Mouse (Mus musculus): ENCODE results near the gene Cenpj. TPM values are rescaled to one million over a fixed set of nuclear protein-coding genes. Genes with fewer than 3 reads are reported as not detected.

The Cenpj gene
- polyA plus RNA-seq (2016; fragmentation: Nextera tagmentation; extraction: Ambion mirVana) = 23.5 and 24.3 TPM in 2 replicates

GRCm38 (mm10) chr14:56575416-56575815, at the start of gene Cenpj, which contains the start of gene Parp4:
Gene Cenpj, minus strand, starts transcription at chr14:56575425.
Gene Parp4, plus strand, starts transcription at chr14:56575619.
- H3K27ac ChIP-seq (replicated peaks) = peak within 1 kb of the TSS; percentile 75
- no peaks in the 10 kb centered on the region for H3K9me3 ChIP-seq (replicated peaks)
- peaks cover 11% of the 10 kb centered on the region for H3K27me3 ChIP-seq (ENCODE audit: low read depth, poor library complexity, severe bottlenecking)
- peak within 1 kb of the TSS; percentile 63 for H3K4me3 ChIP-seq
- H3K4me1 ChIP-seq = peaks cover 21% of the 10 kb centered on the region
- H3K36me3 ChIP-seq = no peaks in the 10 kb centered on the region
- peak; percentile 63 for DNase-seq (ENCODE audit: low spot score)
- 1% methylated on average over 24 of the region's 24 CpGs for WGBS

GRCm38 (mm10) chr14:56620425-56620824, 45.2 kb upstream of the Cenpj start:
- 93% methylated on average over 8 of the region's 8 CpGs for WGBS
- Histone ChIP-seq H3K9me3 (replicated peaks) (no peaks in the 10 kb centered on the region), H3K4me3 (no peak overlapping the region), H3K27me3 (ENCODE audit: low read depth, poor library complexity, severe bottlenecking) (no peaks in the 10 kb centered on the region), H3K4me1 (no peaks in the 10 kb centered on the region), H3K36me3 (no peaks in the 10 kb centered on the region), H3K27ac (replicated peaks) (no peak overlapping the region)
- no peak for DNase-seq (ENCODE audit: low spot score)

GRCm38 (mm10) chr14:56617470-56617869, 42.2 kb upstream of the Cenpj start:
- Histone ChIP-seq H3K27me3 (ENCODE audit: low read depth, poor library complexity, severe bottlenecking) (no peaks in the 10 kb centered on the region), H3K27ac (replicated peaks) (no peak overlapping the region), H3K4me3 (no peak overlapping the region), H3K9me3 (replicated peaks) (no peaks in the 10 kb centered on the region), H3K4me1 (no peaks in the 10 kb centered on the region), H3K36me3 (no peaks in the 10 kb centered on the region)
- no peak for DNase-seq (ENCODE audit: low spot score)
- 81% methylated on average over 1 of the region's 1 CpGs for WGBS

GRCm38 (mm10) chr14:56613212-56613611, 38.0 kb upstream of the Cenpj start:
- no peak for DNase-seq (ENCODE audit: low spot score)
- Histone ChIP-seq H3K27ac (replicated peaks) (no peak overlapping the region), H3K4me1 (no peaks in the 10 kb centered on the region), H3K27me3 (ENCODE audit: low read depth, poor library complexity, severe bottlenecking) (no peaks in the 10 kb centered on the region), H3K36me3 (no peaks in the 10 kb centered on the region), H3K4me3 (no peak overlapping the region), H3K9me3 (replicated peaks) (no peaks in the 10 kb centered on the region; the same call in 1 of the 2 replicates)
- 88% methylated on average over 3 of the region's 3 CpGs for WGBS

GRCm38 (mm10) chr14:56605136-56605535, 29.9 kb upstream of the Cenpj start:
- H3K4me3 ChIP-seq = no peak overlapping the region
- H3K27me3 ChIP-seq (ENCODE audit: low read depth, poor library complexity, severe bottlenecking) = no peaks in the 10 kb centered on the region
- H3K36me3 ChIP-seq = no peaks in the 10 kb centered on the region
- WGBS = 82% methylated on average over 4 of the region's 4 CpGs
- H3K9me3 ChIP-seq (replicated peaks) = no peaks in the 10 kb centered on the region; the same call in 1 of the 2 replicates
- DNase-seq (ENCODE audit: low spot score) = no peak
- no peak overlapping the region for H3K27ac ChIP-seq (replicated peaks)
- no peaks in the 10 kb centered on the region for H3K4me1 ChIP-seq

- Histone ChIP-seq H3K4me3 (no peak overlapping the region), H3K4me1 (no peaks in the 10 kb centered on the region), H3K27ac (replicated peaks) (no peak overlapping the region), H3K36me3 (no peaks in the 10 kb centered on the region), H3K27me3 (ENCODE audit: low read depth, poor library complexity, severe bottlenecking) (no peaks in the 10 kb centered on the region), H3K9me3 (replicated peaks) (no peaks in the 10 kb centered on the region)
- WGBS = 93% methylated on average over 5 of the region's 5 CpGs
- DNase-seq (ENCODE audit: low spot score) = no peak
Observed at GRCm38 (mm10) chr14:56604438-56604837, 29.2 kb upstream of the Cenpj start.

- Histone ChIP-seq H3K9me3 (replicated peaks) (no peaks in the 10 kb centered on the region), H3K4me1 (no peaks in the 10 kb centered on the region), H3K4me3 (no peak overlapping the region), H3K36me3 (no peaks in the 10 kb centered on the region), H3K27ac (replicated peaks) (no peak overlapping the region), H3K27me3 (ENCODE audit: low read depth, poor library complexity, severe bottlenecking) (no peaks in the 10 kb centered on the region)
- DNase-seq (ENCODE audit: low spot score) = no peak
- 89% methylated on average over 9 of the region's 9 CpGs for WGBS
Observed at GRCm38 (mm10) chr14:56602069-56602468, 26.8 kb upstream of the Cenpj start.

- 45% methylated on average over 6 of the region's 6 CpGs for WGBS
- H3K27ac ChIP-seq (replicated peaks) = peak overlapping the region; percentile 67; the same call in 1 of the 2 replicates
- H3K4me1 ChIP-seq = no peaks in the 10 kb centered on the region
Observed at GRCm38 (mm10) chr14:56598759-56599158, 23.5 kb upstream of the Cenpj start.

GRCm38 (mm10) chr14:56594811-56595210, 19.6 kb upstream of the Cenpj start:
- no peaks in the 10 kb centered on the region for H3K36me3 ChIP-seq
- H3K4me1 ChIP-seq = no peaks in the 10 kb centered on the region
- no peak overlapping the region for H3K27ac ChIP-seq (replicated peaks)
- H3K4me3 ChIP-seq = no peak overlapping the region
- H3K27me3 ChIP-seq (ENCODE audit: low read depth, poor library complexity, severe bottlenecking) = no peaks in the 10 kb centered on the region
- H3K9me3 ChIP-seq (replicated peaks) = no peaks in the 10 kb centered on the region
- no peak for DNase-seq (ENCODE audit: low spot score)
- 93% methylated on average over 1 of the region's 1 CpGs for WGBS

More at GRCm38 (mm10) chr14:56598759-56599158, 23.5 kb upstream of the Cenpj start:
- Histone ChIP-seq H3K27me3 (ENCODE audit: low read depth, poor library complexity, severe bottlenecking) (no peaks in the 10 kb centered on the region), H3K4me3 (no peak overlapping the region), H3K9me3 (replicated peaks) (no peaks in the 10 kb centered on the region), H3K36me3 (no peaks in the 10 kb centered on the region)
- DNase-seq (ENCODE audit: low spot score) = peak; percentile 62

- no peak for DNase-seq (ENCODE audit: low spot score)
- no peaks in the 10 kb centered on the region for H3K36me3 ChIP-seq
- no peaks in the 10 kb centered on the region for H3K9me3 ChIP-seq (replicated peaks)
- no peak overlapping the region for H3K27ac ChIP-seq (replicated peaks)
- no peaks in the 10 kb centered on the region for H3K4me1 ChIP-seq
- H3K27me3 ChIP-seq (ENCODE audit: low read depth, poor library complexity, severe bottlenecking) = no peaks in the 10 kb centered on the region
- no peak overlapping the region for H3K4me3 ChIP-seq
- WGBS = 94% methylated on average over 9 of the region's 9 CpGs
Observed at GRCm38 (mm10) chr14:56592191-56592590, 17.0 kb upstream of the Cenpj start.

- no peak overlapping the region for H3K27ac ChIP-seq (replicated peaks)
- no peaks in the 10 kb centered on the region for H3K9me3 ChIP-seq (replicated peaks)
- no peak overlapping the region for H3K4me3 ChIP-seq
- H3K4me1 ChIP-seq = no peaks in the 10 kb centered on the region
- H3K36me3 ChIP-seq = no peaks in the 10 kb centered on the region
- H3K27me3 ChIP-seq (ENCODE audit: low read depth, poor library complexity, severe bottlenecking) = no peaks in the 10 kb centered on the region
- WGBS = 94% methylated on average over 6 of the region's 6 CpGs
- no peak for DNase-seq (ENCODE audit: low spot score)
Observed at GRCm38 (mm10) chr14:56582294-56582693, 7.1 kb upstream of the Cenpj start.

- WGBS = 70% methylated on average over 5 of the region's 5 CpGs
- no peak overlapping the region for H3K4me3 ChIP-seq
- no peaks in the 10 kb centered on the region for H3K27me3 ChIP-seq (ENCODE audit: low read depth, poor library complexity, severe bottlenecking)
- no peaks in the 10 kb centered on the region for H3K36me3 ChIP-seq
- DNase-seq (ENCODE audit: low spot score) = no peak
- H3K4me1 ChIP-seq = no peaks in the 10 kb centered on the region
- H3K9me3 ChIP-seq (replicated peaks) = no peaks in the 10 kb centered on the region
- no peak overlapping the region for H3K27ac ChIP-seq (replicated peaks)
Observed at GRCm38 (mm10) chr14:56581117-56581516, 5.9 kb upstream of the Cenpj start.

- Histone ChIP-seq H3K36me3 (no peaks in the 10 kb centered on the region), H3K4me1 (peaks cover 9% of the 10 kb centered on the region), H3K27ac (replicated peaks) (no peak overlapping the region), H3K27me3 (ENCODE audit: low read depth, poor library complexity, severe bottlenecking) (peaks cover 11% of the 10 kb centered on the region), H3K4me3 (no peak overlapping the region), H3K9me3 (replicated peaks) (no peaks in the 10 kb centered on the region)
- 63% methylated on average over 8 of the region's 8 CpGs for WGBS
- no peak for DNase-seq (ENCODE audit: low spot score)
Observed at GRCm38 (mm10) chr14:56579011-56579410, 3.8 kb upstream of the Cenpj start.
